Mouse (Mus musculus): ENCODE data around the gene Dido1. TPM values are rescaled to one million over a fixed set of nuclear protein-coding genes. Genes with fewer than 3 reads are reported as not detected.

Dido1 gene
- polyA plus RNA-seq, 1 experiment = 26.6 TPM

DNA sequence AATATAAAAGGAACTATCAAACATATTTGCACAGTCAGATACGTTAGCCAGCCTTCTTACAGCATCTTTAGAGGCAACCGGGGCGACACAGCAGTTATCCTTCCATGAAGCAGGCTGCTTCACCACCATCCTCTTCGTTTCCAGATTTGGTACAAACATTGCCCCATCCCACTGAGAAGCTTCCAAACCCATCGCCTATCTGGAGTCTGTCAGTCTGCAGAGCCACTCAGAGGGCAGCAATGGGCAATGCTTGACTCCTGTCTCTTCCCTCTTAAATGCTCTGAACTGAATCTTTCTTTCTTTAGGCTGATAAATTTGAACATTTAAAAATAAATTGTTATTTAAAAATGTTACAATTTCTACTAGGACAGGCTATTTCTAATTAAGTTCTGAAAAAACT, 51.4 kb downstream of the Dido1 start:
- no peaks in the 10 kb centered on the region for H3K36me3 ChIP-seq (ENCODE audit: control insufficient read depth, insufficient read depth, low read length)
- TF ChIP-seq POLR2A (IDR thresholded peaks at IDR 0.05; ENCODE audit: control insufficient read depth, low read depth, low read length) (no peak), CTCF (IDR thresholded peaks at IDR 0.05; ENCODE audit: control insufficient read depth, insufficient read depth, insufficient replicate concordance, low read depth, low read length) (no peak)
- no peaks in the 10 kb centered on the region for H3K27me3 ChIP-seq (ENCODE audit: control insufficient read depth, insufficient read depth, low read length)
- peaks cover 9% of the 10 kb centered on the region for H3K4me1 ChIP-seq (ENCODE audit: control insufficient read depth, insufficient read depth, low read length)
- no peak overlapping the region for H3K4me3 ChIP-seq (ENCODE audit: control insufficient read depth, low read depth, low read length)
- no peak overlapping the region for H3K27ac ChIP-seq (ENCODE audit: control insufficient read depth, insufficient read depth, low read depth, low read length)

DNA sequence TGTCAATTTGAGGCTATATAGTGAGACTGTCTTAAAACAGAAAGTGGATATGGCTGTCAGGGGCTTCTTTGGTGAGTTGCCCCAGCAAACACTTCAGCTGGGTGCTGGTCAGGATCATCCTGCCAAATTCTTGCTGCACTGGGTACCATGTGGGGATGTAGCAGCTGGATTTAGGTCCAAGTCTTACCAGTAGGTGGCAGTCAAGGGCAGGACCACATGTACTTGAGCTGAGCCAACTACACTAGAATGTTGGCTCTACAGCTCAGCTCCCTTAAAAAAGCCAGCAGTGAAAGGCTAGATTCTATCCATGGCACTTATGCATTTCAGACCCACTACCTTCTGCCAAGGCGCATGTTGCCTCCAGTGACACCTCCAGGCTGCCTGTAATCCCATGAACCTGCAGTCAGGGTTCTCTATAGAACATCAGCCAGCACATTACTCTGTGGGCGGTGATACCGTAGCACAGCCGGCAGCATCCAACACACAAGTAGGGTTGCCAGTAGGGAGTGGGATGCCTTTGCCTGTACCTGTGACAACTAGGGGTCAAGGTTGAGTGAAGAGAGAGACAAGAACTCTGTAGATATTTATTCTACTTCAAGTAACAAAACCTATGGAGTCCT, 52.3 kb downstream of the Dido1 start:
- TF ChIP-seq POLR2A (IDR thresholded peaks at IDR 0.05; ENCODE audit: control insufficient read depth, low read depth, low read length) (no peak), CTCF (IDR thresholded peaks at IDR 0.05; ENCODE audit: control insufficient read depth, insufficient read depth, insufficient replicate concordance, low read depth, low read length) (peak; percentile 53; the same call in 1 of the 2 replicates)
- Histone ChIP-seq H3K27me3 (ENCODE audit: control insufficient read depth, insufficient read depth, low read length) (no peaks in the 10 kb centered on the region), H3K27ac (ENCODE audit: control insufficient read depth, insufficient read depth, low read depth, low read length) (no peak overlapping the region), H3K36me3 (ENCODE audit: control insufficient read depth, insufficient read depth, low read length) (no peaks in the 10 kb centered on the region), H3K4me1 (ENCODE audit: control insufficient read depth, insufficient read depth, low read length) (peaks cover 9% of the 10 kb centered on the region), H3K4me3 (ENCODE audit: control insufficient read depth, low read depth, low read length) (no peak overlapping the region)

DNA sequence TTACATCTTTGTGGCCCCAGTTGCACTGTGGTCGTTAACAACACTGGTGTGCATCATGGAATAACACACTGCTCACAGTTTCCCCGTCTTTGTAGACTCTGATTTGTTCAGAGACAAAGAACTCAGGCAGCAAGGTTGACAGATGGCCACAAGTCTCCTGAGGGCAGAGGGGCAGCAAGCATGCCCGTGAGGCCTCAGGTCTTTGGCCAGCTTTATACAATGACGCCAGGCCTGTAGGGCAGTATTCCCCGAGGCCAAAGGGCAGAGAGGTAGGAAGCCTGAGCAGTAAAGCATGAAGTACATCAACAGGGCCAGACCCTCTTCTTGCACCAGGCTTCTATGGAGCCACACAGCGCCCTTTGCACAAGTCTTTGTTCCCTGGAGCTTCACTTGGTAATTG, 54.6 kb downstream of the Dido1 start:
- no peak overlapping the region for H3K4me3 ChIP-seq (ENCODE audit: control insufficient read depth, low read depth, low read length)
- TF ChIP-seq POLR2A (IDR thresholded peaks at IDR 0.05; ENCODE audit: control insufficient read depth, low read depth, low read length) (no peak), CTCF (IDR thresholded peaks at IDR 0.05; ENCODE audit: control insufficient read depth, insufficient read depth, insufficient replicate concordance, low read depth, low read length) (no peak)
- no peak overlapping the region for H3K27ac ChIP-seq (ENCODE audit: control insufficient read depth, insufficient read depth, low read depth, low read length)

DNA sequence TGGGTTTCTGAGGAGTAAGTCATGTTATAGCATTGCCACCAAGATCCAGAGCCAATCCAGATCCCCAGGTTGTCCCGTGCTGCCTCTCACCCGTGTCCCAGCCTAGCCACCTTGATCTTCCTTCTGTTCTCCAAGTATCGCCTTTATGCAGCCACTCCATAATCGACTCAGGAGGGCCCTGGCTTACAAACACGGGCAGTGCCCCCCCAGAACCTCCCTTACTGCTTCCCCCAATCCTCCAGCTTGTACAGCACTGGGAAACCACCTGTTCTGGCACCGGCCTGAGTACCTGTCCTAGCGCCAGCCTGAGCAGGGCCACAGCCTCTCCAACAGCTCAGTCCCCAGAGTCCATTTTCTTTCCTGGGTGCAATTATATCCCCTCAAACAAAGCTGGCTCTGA, 55.1 kb downstream of the Dido1 start:
- Histone ChIP-seq H3K4me1 (ENCODE audit: control insufficient read depth, insufficient read depth, low read length) (peaks cover 7% of the 10 kb centered on the region), H3K27me3 (ENCODE audit: control insufficient read depth, insufficient read depth, low read length) (no peaks in the 10 kb centered on the region), H3K4me3 (ENCODE audit: control insufficient read depth, low read depth, low read length) (no peak overlapping the region), H3K27ac (ENCODE audit: control insufficient read depth, insufficient read depth, low read depth, low read length) (no peak overlapping the region), H3K36me3 (ENCODE audit: control insufficient read depth, insufficient read depth, low read length) (no peaks in the 10 kb centered on the region)
- TF ChIP-seq CTCF (IDR thresholded peaks at IDR 0.05; ENCODE audit: control insufficient read depth, insufficient read depth, insufficient replicate concordance, low read depth, low read length) (no peak), POLR2A (IDR thresholded peaks at IDR 0.05; ENCODE audit: control insufficient read depth, low read depth, low read length) (no peak)

More for the DNA sequence above, 54.6 kb downstream of the Dido1 start:
- Histone ChIP-seq H3K36me3 (ENCODE audit: control insufficient read depth, insufficient read depth, low read length) (no peaks in the 10 kb centered on the region), H3K4me1 (ENCODE audit: control insufficient read depth, insufficient read depth, low read length) (peaks cover 7% of the 10 kb centered on the region), H3K27me3 (ENCODE audit: control insufficient read depth, insufficient read depth, low read length) (no peaks in the 10 kb centered on the region)

DNA sequence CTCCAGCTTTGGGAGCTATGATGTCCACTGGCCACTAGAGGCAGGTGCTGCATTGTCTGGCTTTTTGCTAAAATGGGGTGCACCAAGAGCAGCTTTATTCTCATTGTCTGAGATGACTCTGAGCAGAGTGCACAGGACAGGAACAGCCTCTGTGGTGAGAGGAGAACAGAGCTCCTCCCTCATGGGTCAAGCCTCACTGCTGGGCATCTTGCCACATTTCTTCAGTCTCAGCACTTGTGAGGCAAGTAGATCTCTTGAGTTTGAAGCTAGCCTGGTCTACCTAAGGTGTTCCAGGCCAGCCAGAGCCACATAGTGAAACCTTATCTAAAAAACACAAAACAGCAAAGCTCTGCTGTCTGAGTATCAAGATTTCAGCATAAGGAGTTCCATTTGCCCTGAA, 63.0 kb downstream of the Dido1 start:
- peaks cover 2% of the 10 kb centered on the region; the same call in 1 of the 2 replicates for H3K4me1 ChIP-seq (ENCODE audit: control insufficient read depth, insufficient read depth, low read length)
- H3K4me3 ChIP-seq (ENCODE audit: control insufficient read depth, low read depth, low read length) = no peak overlapping the region
- TF ChIP-seq CTCF (IDR thresholded peaks at IDR 0.05; ENCODE audit: control insufficient read depth, insufficient read depth, insufficient replicate concordance, low read depth, low read length) (no peak), POLR2A (IDR thresholded peaks at IDR 0.05; ENCODE audit: control insufficient read depth, low read depth, low read length) (no peak)
- H3K36me3 ChIP-seq (ENCODE audit: control insufficient read depth, insufficient read depth, low read length) = no peaks in the 10 kb centered on the region
- H3K27ac ChIP-seq (ENCODE audit: control insufficient read depth, insufficient read depth, low read depth, low read length) = no peak overlapping the region
- no peaks in the 10 kb centered on the region for H3K27me3 ChIP-seq (ENCODE audit: control insufficient read depth, insufficient read depth, low read length)

DNA sequence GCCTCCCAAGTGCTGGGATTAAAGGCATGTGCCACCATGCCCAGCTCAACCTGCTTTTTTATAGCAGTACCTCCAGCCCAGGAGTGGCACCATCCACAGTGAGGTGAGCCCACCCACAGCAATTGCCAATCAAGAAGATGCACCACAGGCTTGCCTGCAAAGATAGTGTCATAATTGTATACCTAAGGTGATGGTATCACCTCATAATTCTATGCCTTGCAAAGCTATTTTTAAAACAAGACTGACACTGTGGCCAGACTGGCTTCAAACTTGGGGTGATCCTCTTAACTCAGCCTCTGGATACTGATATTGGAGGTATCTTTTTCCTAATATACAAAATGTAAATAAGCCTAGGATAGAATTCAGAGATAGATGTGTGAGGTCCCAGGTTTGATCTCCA, 66.2 kb downstream of the Dido1 start:
- no peaks in the 10 kb centered on the region for H3K36me3 ChIP-seq (ENCODE audit: control insufficient read depth, insufficient read depth, low read length)
- no peaks in the 10 kb centered on the region for H3K27me3 ChIP-seq (ENCODE audit: control insufficient read depth, insufficient read depth, low read length)
- peaks cover 2% of the 10 kb centered on the region for H3K4me1 ChIP-seq (ENCODE audit: control insufficient read depth, insufficient read depth, low read length)
- peak overlapping the region; percentile 41 for H3K4me3 ChIP-seq (ENCODE audit: control insufficient read depth, low read depth, low read length)
- H3K27ac ChIP-seq (ENCODE audit: control insufficient read depth, insufficient read depth, low read depth, low read length) = peak overlapping the region; percentile 84
- TF ChIP-seq CTCF (IDR thresholded peaks at IDR 0.05; ENCODE audit: control insufficient read depth, insufficient read depth, insufficient replicate concordance, low read depth, low read length) (no peak), POLR2A (IDR thresholded peaks at IDR 0.05; ENCODE audit: control insufficient read depth, low read depth, low read length) (no peak; the same call in 1 of the 2 replicates)

DNA sequence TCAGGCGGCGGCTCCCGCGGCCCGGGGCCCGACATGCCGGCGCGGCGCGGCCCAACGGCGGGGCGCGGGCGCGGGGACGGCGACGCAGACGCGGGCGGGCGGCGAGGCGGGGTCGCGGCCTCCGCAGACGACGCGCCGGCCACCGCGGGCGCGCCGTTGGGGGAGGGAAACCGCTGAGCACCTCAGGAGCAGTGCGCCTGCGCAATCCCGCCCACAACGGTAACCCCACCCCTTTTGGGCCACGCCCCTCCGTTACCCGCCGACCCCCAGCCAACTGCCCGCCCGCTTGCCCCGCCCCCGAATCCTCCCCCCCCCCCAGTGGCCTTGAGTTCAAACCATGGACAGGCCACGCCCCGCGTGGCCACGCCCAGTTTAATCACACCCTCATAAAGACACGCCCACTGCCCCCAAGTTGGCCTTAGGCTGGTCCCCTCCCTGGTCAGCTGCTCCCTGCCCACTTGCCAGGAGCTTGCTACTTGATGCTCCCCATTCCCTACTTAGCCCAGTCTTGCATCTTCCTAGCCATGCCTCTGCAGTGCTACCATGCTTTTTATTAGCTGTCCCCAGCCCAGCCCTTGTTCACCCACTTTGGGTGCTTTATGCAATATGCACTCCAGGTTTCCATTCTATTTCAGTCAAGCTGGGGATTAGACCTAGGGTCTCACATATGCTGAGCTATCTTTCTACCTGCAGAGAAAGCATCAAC, 67.1 kb downstream of the Dido1 start, which contains the start of gene Tcfl5:
TSS of gene Tcfl5 (minus strand) at position 154 of the 706 bp plus-strand sequence.
- Histone ChIP-seq H3K36me3 (ENCODE audit: control insufficient read depth, insufficient read depth, low read length) (peaks cover 1% of the 10 kb centered on the region; the same call in 1 of the 2 replicates), H3K4me1 (ENCODE audit: control insufficient read depth, insufficient read depth, low read length) (peaks cover 2% of the 10 kb centered on the region), H3K4me3 (ENCODE audit: control insufficient read depth, low read depth, low read length) (peak within 1 kb of the TSS; percentile 93), H3K27me3 (ENCODE audit: control insufficient read depth, insufficient read depth, low read length) (no peaks in the 10 kb centered on the region), H3K27ac (ENCODE audit: control insufficient read depth, insufficient read depth, low read depth, low read length) (peak within 1 kb of the TSS; percentile 90)
- TF ChIP-seq POLR2A (IDR thresholded peaks at IDR 0.05; ENCODE audit: control insufficient read depth, low read depth, low read length) (peak; percentile 78; the same call in 1 of the 2 replicates), CTCF (IDR thresholded peaks at IDR 0.05; ENCODE audit: control insufficient read depth, insufficient read depth, insufficient replicate concordance, low read depth, low read length) (no peak)
